Mouse (Mus musculus): ENCODE measurements around the gene Sik2. TPM values are rescaled to one million over a fixed set of nuclear protein-coding genes. Genes with fewer than 3 reads are reported as not detected.

Sik2 gene
- polyA plus RNA-seq, 1 experiment from 2014 or later, result 10.4 TPM

DNA sequence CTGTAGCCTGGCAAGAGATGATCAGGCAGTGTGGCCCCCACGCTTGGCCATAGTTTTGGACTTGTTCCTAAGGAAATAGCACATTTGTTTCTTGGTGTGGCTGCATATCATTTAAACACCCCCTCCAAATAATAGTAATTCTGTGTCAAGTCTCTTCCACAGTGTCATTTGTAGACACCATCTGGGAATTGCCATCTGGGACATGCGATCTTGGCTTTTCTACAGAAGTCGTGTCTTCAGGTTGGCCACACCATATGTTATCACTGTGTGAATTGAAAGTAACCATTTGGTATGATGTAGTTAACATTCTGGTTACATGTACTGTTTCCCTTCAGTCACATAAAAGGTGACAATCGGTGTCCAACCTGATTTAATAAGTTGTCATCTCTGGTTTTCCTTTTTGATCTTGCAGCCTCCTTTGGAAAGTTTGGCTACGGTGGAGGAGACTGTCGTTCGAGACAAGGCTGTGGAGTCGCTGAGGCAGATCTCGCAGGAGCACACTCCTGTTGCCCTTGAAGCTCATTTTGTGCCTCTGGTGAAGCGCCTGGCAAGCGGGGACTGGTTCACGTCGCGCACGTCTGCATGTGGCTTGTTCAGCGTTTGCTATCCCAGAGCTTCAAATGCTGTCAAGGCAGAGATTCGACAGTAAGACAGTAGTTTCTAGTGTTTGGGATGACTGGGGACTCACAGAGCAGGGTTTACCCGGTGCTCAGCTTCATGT lies 147.6 kb downstream of the Sik2 start:
- ATAC-seq (no peak), DNase-seq (ENCODE audit: low spot score) (no peak)
- H3K4me2 ChIP-seq (replicated peaks; ENCODE audit: low read depth, low read length), result no peak overlapping the region
- no peak overlapping the region for H3K9ac ChIP-seq (replicated peaks; ENCODE audit: low read depth)
- no peak overlapping the region for H3K27ac ChIP-seq (ENCODE audit: low read length)
- WGBS, result 92% methylated on average over 18 of the region's 18 CpGs
- H3K36me3 ChIP-seq (ENCODE audit: insufficient read depth, low read length), result peaks cover 8% of the 10 kb centered on the region; the same call in 1 of the 2 replicates
- H3K27me3 ChIP-seq (replicated peaks; ENCODE audit: insufficient read depth, low read length), result no peaks in the 10 kb centered on the region
- no peaks in the 10 kb centered on the region for H3K4me1 ChIP-seq (ENCODE audit: insufficient read depth, low read depth, low read length)
- no peaks in the 10 kb centered on the region for H3K9me3 ChIP-seq (ENCODE audit: low read length)
- no peak overlapping the region for H3K4me3 ChIP-seq (ENCODE audit: low read depth, low read length)
- TF ChIP-seq CTCF (IDR thresholded peaks at IDR 0.05) (no peak), EP300 (IDR thresholded peaks at IDR 0.05) (no peak)

DNA sequence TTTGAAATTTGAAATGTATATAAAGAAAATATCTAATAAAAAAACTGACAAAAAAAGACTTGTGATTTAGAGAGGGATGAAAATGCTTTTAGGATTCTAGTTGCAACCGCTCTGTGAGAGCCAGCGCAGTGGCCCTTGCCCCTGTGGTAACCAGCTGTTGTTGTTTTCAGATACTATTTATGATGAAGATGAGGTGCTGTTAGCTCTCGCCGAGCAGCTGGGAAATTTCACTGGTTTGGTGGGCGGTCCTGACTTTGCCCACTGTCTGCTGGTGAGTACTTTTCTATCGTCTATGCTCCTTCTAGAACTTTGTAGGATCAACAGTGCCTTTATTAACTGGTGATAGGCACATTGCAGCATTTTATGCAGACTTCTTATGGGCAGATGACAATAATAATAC lies 150.2 kb downstream of the Sik2 start:
- ATAC-seq (no peak; the same call in 1 of the 2 replicates), DNase-seq (ENCODE audit: low spot score) (peak; percentile 61)
- 77% methylated on average over 6 of the region's 6 CpGs for WGBS
- Histone ChIP-seq H3K4me3 (ENCODE audit: low read depth, low read length) (no peak overlapping the region), H3K36me3 (ENCODE audit: insufficient read depth, low read length) (peaks cover 8% of the 10 kb centered on the region; the same call in 1 of the 2 replicates), H3K27ac (ENCODE audit: low read length) (no peak overlapping the region), H3K9me3 (ENCODE audit: low read length) (no peaks in the 10 kb centered on the region), H3K4me1 (ENCODE audit: insufficient read depth, low read depth, low read length) (no peaks in the 10 kb centered on the region), H3K27me3 (replicated peaks; ENCODE audit: insufficient read depth, low read length) (no peaks in the 10 kb centered on the region), H3K4me2 (replicated peaks; ENCODE audit: low read depth, low read length) (no peak overlapping the region), H3K9ac (replicated peaks; ENCODE audit: low read depth) (no peak overlapping the region)
- TF ChIP-seq EP300 (IDR thresholded peaks at IDR 0.05) (peak; percentile 17; the same call in 1 of the 2 replicates), CTCF (IDR thresholded peaks at IDR 0.05) (no peak)

DNA sequence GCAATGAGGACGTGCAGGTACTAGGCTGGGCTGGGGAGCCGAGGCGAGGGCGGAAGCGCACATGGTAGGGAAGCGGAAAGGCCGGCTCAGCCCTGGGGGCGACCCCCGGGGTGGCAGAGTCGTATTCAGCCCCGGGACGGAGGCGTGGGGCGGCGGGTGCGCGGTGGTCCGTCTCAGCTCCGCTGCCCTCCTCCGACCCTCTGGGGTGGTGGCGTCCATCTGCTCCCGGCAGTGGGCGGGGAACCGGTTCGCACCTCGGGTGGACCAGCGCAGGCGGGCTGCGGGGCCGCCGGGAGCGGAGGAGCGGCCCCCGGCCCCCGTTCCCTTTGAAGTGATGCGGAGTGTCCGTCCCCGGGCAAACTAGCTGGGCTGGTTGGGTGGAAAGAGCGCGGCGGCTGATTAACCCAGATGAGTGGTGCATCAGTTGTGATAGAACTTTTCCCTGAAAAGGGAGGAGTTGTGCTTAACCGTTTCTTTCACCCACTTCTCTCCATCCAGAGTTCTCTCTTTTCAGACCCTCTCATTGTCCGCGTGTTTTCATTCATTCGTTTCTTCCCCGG lies 151.7 kb downstream of the Sik2 start:
- Histone ChIP-seq H3K9me3 (ENCODE audit: low read length) (no peaks in the 10 kb centered on the region), H3K4me1 (ENCODE audit: insufficient read depth, low read depth, low read length) (peaks cover 5% of the 10 kb centered on the region; the same call in 1 of the 2 replicates), H3K27ac (ENCODE audit: low read length) (peak overlapping the region; percentile 68), H3K4me2 (replicated peaks; ENCODE audit: low read depth, low read length) (peak overlapping the region; percentile 97), H3K9ac (replicated peaks; ENCODE audit: low read depth) (peak overlapping the region; percentile 48), H3K36me3 (ENCODE audit: insufficient read depth, low read length) (peaks cover 5% of the 10 kb centered on the region; the same call in 1 of the 2 replicates), H3K27me3 (replicated peaks; ENCODE audit: insufficient read depth, low read length) (no peaks in the 10 kb centered on the region), H3K4me3 (ENCODE audit: low read depth, low read length) (peak overlapping the region; percentile 74)
- WGBS, result 3% methylated on average over 43 of the region's 46 CpGs
- DNase-seq (ENCODE audit: low spot score) (peak; percentile 29), ATAC-seq (peak; percentile 58)
- TF ChIP-seq CTCF (IDR thresholded peaks at IDR 0.05) (no peak), EP300 (IDR thresholded peaks at IDR 0.05) (no peak)

DNA sequence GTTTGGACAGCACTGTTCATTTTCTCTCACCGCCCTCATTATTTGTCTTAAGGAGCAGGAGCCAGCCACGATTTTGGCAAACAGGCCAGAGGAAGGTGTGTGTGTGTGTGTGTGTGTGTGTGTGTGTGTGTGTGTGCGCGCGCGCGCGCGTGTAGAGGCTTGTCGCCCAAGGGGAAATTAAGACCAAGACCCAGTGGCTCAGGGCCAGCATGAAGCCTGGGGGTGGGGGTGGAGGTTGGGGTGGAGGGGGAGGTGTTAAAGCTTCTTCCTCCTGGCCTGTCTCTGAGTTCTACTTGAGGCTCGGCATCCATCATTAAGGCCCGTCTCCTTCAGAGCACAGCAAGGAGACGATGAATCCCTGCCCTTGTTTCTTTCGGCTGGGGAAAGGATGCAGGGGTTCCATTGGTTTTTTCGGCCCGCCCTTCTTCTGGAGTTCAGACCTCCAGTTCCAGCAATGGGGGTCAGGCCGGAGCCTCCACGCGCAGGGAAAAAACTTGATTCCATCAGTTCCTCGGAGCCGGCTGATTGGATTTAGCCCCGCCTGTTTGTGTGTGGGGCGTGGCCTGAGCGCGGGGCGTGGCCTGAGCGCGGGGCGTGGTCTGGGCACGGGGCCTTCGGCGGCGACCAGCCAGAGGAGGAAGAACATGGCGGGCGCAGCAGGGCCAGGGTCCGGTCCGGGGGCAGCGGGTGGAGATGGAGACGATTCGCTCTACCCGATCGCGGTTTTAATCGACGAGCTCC lies 152.4 kb downstream of the Sik2 start:
- H3K4me3 ChIP-seq (ENCODE audit: low read depth, low read length), result peak overlapping the region; percentile 74
- TF ChIP-seq EP300 (IDR thresholded peaks at IDR 0.05) (no peak), CTCF (IDR thresholded peaks at IDR 0.05) (no peak)
- H3K4me2 ChIP-seq (replicated peaks; ENCODE audit: low read depth, low read length), result peak overlapping the region; percentile 97
- DNase-seq (ENCODE audit: low spot score) (peak; percentile 88), ATAC-seq (peak; percentile 93)
- H3K4me1 ChIP-seq (ENCODE audit: insufficient read depth, low read depth, low read length), result peaks cover 5% of the 10 kb centered on the region; the same call in 1 of the 2 replicates
- H3K36me3 ChIP-seq (ENCODE audit: insufficient read depth, low read length), result no peaks in the 10 kb centered on the region; the same call in 1 of the 2 replicates
- no peaks in the 10 kb centered on the region for H3K9me3 ChIP-seq (ENCODE audit: low read length)
- peak overlapping the region; percentile 48 for H3K9ac ChIP-seq (replicated peaks; ENCODE audit: low read depth)
- no peaks in the 10 kb centered on the region for H3K27me3 ChIP-seq (replicated peaks; ENCODE audit: insufficient read depth, low read length)
- H3K27ac ChIP-seq (ENCODE audit: low read length), result peak overlapping the region; percentile 81
- WGBS, result under 1% methylated on average over 31 of the region's 45 CpGs

DNA sequence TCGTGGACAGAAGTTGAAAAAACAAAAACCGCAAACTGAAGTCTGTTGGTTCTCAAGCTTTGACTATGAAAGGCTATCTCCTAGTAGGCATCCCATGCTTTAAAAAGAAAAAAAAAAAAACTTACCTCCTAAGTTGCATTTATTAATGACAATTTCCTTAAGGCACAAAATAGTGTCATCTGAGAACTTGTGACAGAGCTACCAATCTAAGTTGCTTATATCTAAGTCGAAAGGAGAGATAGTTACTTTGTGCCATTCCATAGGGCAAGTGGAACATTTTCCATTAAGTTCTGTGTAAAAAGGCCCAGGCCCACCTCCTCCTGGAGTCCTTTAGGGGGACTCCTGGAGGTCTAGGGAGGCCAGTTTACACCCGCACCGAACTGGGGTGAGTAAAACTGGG lies 153.1 kb downstream of the Sik2 start:
- ATAC-seq (no peak), DNase-seq (ENCODE audit: low spot score) (no peak)
- Histone ChIP-seq H3K36me3 (ENCODE audit: insufficient read depth, low read length) (no peaks in the 10 kb centered on the region; the same call in 1 of the 2 replicates), H3K4me3 (ENCODE audit: low read depth, low read length) (peak overlapping the region; percentile 74), H3K9me3 (ENCODE audit: low read length) (no peaks in the 10 kb centered on the region), H3K9ac (replicated peaks; ENCODE audit: low read depth) (no peak overlapping the region), H3K27me3 (replicated peaks; ENCODE audit: insufficient read depth, low read length) (no peaks in the 10 kb centered on the region), H3K27ac (ENCODE audit: low read length) (peak overlapping the region; percentile 81; the same call in 1 of the 2 replicates), H3K4me2 (replicated peaks; ENCODE audit: low read depth, low read length) (peak overlapping the region; percentile 97; the same call in 1 of the 2 replicates), H3K4me1 (ENCODE audit: insufficient read depth, low read depth, low read length) (peaks cover 5% of the 10 kb centered on the region; the same call in 1 of the 2 replicates)
- 66% methylated on average over 5 of the region's 5 CpGs for WGBS
- TF ChIP-seq CTCF (IDR thresholded peaks at IDR 0.05), result no peak
- TF ChIP-seq EP300 (IDR thresholded peaks at IDR 0.05), result no peak

Measured in lung, postnatal 0 days (tissue).